ENCODE assay signal across 12 mouse cellular contexts in the genomic region with DNA sequence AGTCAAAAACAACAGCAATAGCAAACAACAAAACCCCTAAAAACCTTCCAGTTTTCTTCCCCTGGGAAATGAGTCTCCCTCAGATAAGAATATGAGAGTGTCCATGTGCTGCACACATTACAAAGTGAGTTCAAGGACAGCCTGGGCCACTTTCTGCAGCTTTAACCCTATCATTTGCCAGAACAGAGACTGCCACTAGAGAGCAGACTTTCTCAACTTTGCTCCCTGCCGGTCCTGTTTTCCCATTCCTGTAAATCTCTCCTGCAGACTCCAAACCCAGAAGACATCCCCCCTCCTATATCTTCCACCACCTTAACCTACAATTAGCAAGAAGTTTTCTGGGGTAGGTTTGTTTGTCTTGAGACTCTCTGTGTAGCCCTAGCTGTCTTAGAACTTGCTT. TPM values are rescaled to one million over a fixed set of nuclear protein-coding genes. Genes with fewer than 3 reads are reported as not detected.
A peak's percentile ranks its signal among the peaks of the same experiment; 100 is the strongest.
DNase-seq lines count a peak whose midpoint lies in the region; ATAC-seq and TF ChIP-seq lines count a peak whose summit lies in the region.
"Had no signal": no experiment of that assay in that cellular context is flagged by ENCODE, and none has a peak within 500 bp of the region (broad histone marks: within the 10 kb centered on the region; RNA-seq: fewer than 3 reads in every experiment).

No protein-coding gene starts in this region.

- H3K4me1 ChIP-seq in liver, postnatal 0 days (ENCODE audit: insufficient read depth): peaks cover 9% of the 10 kb centered on the region
- peaks cover 11% of the 10 kb centered on the region for H3K4me1 ChIP-seq in liver, embryonic 12.5 days

- no peaks in the 10 kb centered on the region for H3K9me3 ChIP-seq in liver, postnatal 0 days (ENCODE audit: low read length)
- peaks cover 5% of the 10 kb centered on the region; the same call in 1 of the 2 replicates for H3K9me3 ChIP-seq in liver, embryonic 12.5 days (replicated peaks)
- H3K9me3 ChIP-seq: hindbrain, embryonic 15.5 days; limb, embryonic 15.5 days had no signal

- no peak overlapping the region for H3K27ac ChIP-seq in liver, postnatal 0 days (ENCODE audit: low read depth)
- H3K27ac ChIP-seq in liver, embryonic 12.5 days: no peak overlapping the region
- H3K27ac ChIP-seq: hindbrain, embryonic 15.5 days; limb, embryonic 15.5 days had no signal

- H3K27me3 ChIP-seq in liver, postnatal 0 days (ENCODE audit: insufficient read depth, low read length): no peaks in the 10 kb centered on the region
- H3K27me3 ChIP-seq in liver, embryonic 12.5 days (replicated peaks): no peaks in the 10 kb centered on the region
- H3K27me3 ChIP-seq: hindbrain, embryonic 15.5 days; limb, embryonic 15.5 days had no signal

- 14% methylated on average over 1 of the region's 1 CpGs for WGBS in liver, postnatal 0 days (ENCODE audit: insufficient replicate concordance)
- WGBS in liver, embryonic 12.5 days (ENCODE audit: insufficient replicate concordance): 9% methylated on average over 1 of the region's 1 CpGs

- H3K36me3 ChIP-seq in liver, postnatal 0 days (replicated peaks; ENCODE audit: insufficient read depth, low read length): no peaks in the 10 kb centered on the region
- no peaks in the 10 kb centered on the region for H3K36me3 ChIP-seq in liver, embryonic 12.5 days
- H3K36me3 ChIP-seq: hindbrain, embryonic 15.5 days; limb, embryonic 15.5 days had no signal

- H3K4me2 ChIP-seq in liver, postnatal 0 days (ENCODE audit: low read depth, low read length): no peak overlapping the region
- H3K4me2 ChIP-seq in liver, embryonic 12.5 days: no peak overlapping the region
- H3K4me2 ChIP-seq: hindbrain, embryonic 15.5 days; limb, embryonic 15.5 days had no signal

- no peak for ATAC-seq in liver, postnatal 0 days
- no peak for ATAC-seq in liver, embryonic 12.5 days

- peak; percentile 43 for TF ChIP-seq CTCF in liver, postnatal 0 days (IDR thresholded peaks at IDR 0.05; ENCODE audit: low read depth)

- no peak overlapping the region for H3K9ac ChIP-seq in liver, postnatal 0 days (replicated peaks)
- H3K9ac ChIP-seq in liver, embryonic 12.5 days: no peak overlapping the region
- H3K9ac ChIP-seq: hindbrain, embryonic 15.5 days; limb, embryonic 15.5 days had no signal

- intact Hi-C loops in heart, postnatal 14 days (cut with DNase I): no loop called here

- no peak overlapping the region for H3K4me3 ChIP-seq in liver, postnatal 0 days (ENCODE audit: low read depth, low read length)
- no peak overlapping the region for H3K4me3 ChIP-seq in liver, embryonic 12.5 days
- H3K4me3 ChIP-seq: hindbrain, embryonic 15.5 days; limb, embryonic 15.5 days had no signal

- peak; percentile 68 for DNase-seq in heart, adult 11 months
- no peak for DNase-seq in heart, postnatal 14 days
- no peak for DNase-seq in liver, postnatal 0 days
- peak; percentile 60 for DNase-seq in R1 (ENCODE audit: low read depth, low spot score)
- DNase-seq in induced T-regulatory cell, adult 2 months (ENCODE audit: low read depth): peak; percentile 21
- no peak for DNase-seq in ovary, postnatal 36 days (ENCODE audit: low spot score)
- DNase-seq in spleen, adult 18-20 months: no peak
- DNase-seq: thymus, postnatal 4 days had no signal

- TF ChIP-seq EP300 in liver, postnatal 0 days (IDR thresholded peaks at IDR 0.05; ENCODE audit: low read depth): no peak

RNA-seq across cellular contexts. Expression of a gene that starts 5.5 kb away (rescaled TPM):
- 1 to 10 TPM; 2.7 to 3.2 TPM for total RNA-seq in heart, postnatal 14 days (2021)
- 2.9 and 3.2 TPM in 2 replicates for polyA plus RNA-seq in liver, postnatal 0 days (2015; fragmentation: Nextera tagmentation; extraction: Ambion mirVana)
- 4.3 TPM in 2 replicates for polyA plus RNA-seq in liver, embryonic 12.5 days (2016; fragmentation: Nextera tagmentation; extraction: Ambion mirVana)

RNA-seq across cellular contexts. Expression of a gene that starts 12.3 kb away (rescaled TPM):
- 1 to 10 TPM; 6.8 to 7.1 TPM for total RNA-seq in heart, postnatal 14 days (2021)
- polyA plus RNA-seq in liver, postnatal 0 days (2015; fragmentation: Nextera tagmentation; extraction: Ambion mirVana): 6.7 and 7.5 TPM in 2 replicates
- polyA plus RNA-seq in liver, embryonic 12.5 days (2016; fragmentation: Nextera tagmentation; extraction: Ambion mirVana): 20.3 and 21.3 TPM in 2 replicates

RNA-seq across cellular contexts. Expression of a gene that starts 12.3 kb away (rescaled TPM):
- total RNA-seq in heart, postnatal 14 days (2021): 10 to 100 TPM; 25.3 to 28.4 TPM
- 17.3 and 20.6 TPM in 2 replicates for polyA plus RNA-seq in liver, postnatal 0 days (2015; fragmentation: Nextera tagmentation; extraction: Ambion mirVana)
- polyA plus RNA-seq in liver, embryonic 12.5 days (2016; fragmentation: Nextera tagmentation; extraction: Ambion mirVana): 58.0 and 58.2 TPM in 2 replicates

RNA-seq across cellular contexts. Expression of a gene that starts 26.1 kb away (rescaled TPM):
- total RNA-seq in heart, postnatal 14 days (2021): under 1 TPM; 0.71 to 0.98 TPM
- 0.53 and 0.58 TPM in 2 replicates for polyA plus RNA-seq in liver, postnatal 0 days (2015; fragmentation: Nextera tagmentation; extraction: Ambion mirVana)
- not detected in 2 replicates for polyA plus RNA-seq in liver, embryonic 12.5 days (2016; fragmentation: Nextera tagmentation; extraction: Ambion mirVana)
- total RNA-seq: neutrophil, adult 5-6 weeks had no signal
- polyA plus RNA-seq: hindbrain, embryonic 15.5 days; limb, embryonic 15.5 days had no signal

RNA-seq across cellular contexts. Expression of a gene that starts 27.4 kb away (rescaled TPM):
- total RNA-seq in heart, postnatal 14 days (2021): 10 to 100 TPM; 13.0 to 19.2 TPM
- 74.7 and 83.3 TPM in 2 replicates for polyA plus RNA-seq in liver, postnatal 0 days (2015; fragmentation: Nextera tagmentation; extraction: Ambion mirVana)
- polyA plus RNA-seq in liver, embryonic 12.5 days (2016; fragmentation: Nextera tagmentation; extraction: Ambion mirVana): 268 and 271 TPM in 2 replicates

Comparison
In these comparisons a context has a peak if more than half of its experiments do, and no peak if none do; other contexts are left out.
1. DNase-seq: peak in heart, adult 11 months (single experiment), R1 (single experiment) and induced T-regulatory cell, adult 2 months (single experiment); none in heart, postnatal 14 days (0 of 2), liver, postnatal 0 days (single experiment), ovary, postnatal 36 days (single experiment) and spleen, adult 18-20 months (0 of 2).